Mouse (Mus musculus): ENCODE results near the gene Adpgk.

DNA sequence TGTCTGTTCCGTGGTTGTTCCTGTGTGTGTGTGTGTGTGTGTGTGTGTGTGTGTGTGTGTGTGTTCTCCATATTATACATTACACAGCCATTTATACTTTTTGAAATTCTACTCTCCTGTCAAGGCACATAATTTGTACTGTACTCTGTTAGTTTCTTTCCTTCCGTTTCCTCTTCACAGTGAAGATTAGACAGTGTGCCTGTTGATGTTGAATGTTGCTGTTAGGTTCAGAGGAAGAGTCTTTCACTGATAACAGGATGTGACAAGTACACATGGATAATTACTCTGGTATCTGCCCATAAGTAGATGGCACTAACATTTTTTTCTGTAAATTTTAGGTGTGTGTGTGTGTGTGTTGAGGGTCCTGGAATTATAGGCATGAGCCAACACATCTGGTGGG is 5.1 kb downstream of the Adpgk start:
- TF ChIP-seq CTCF (IDR thresholded peaks at IDR 0.05; ENCODE audit: low read depth) (no peak), EP300 (IDR thresholded peaks at IDR 0.05; ENCODE audit: low read depth) (no peak)

Measured in heart, postnatal 0 days (tissue).